Mouse (Mus musculus) kidney, adult 2 months (tissue): ENCODE measurements around the gene Npas4. TPM values are rescaled to one million over a fixed set of nuclear protein-coding genes. Genes with fewer than 3 reads are reported as not detected.

Source experiments
- DNase-seq: peaks from one replicate; pipeline ENCODE4 v3.0.0; 2021
- H3K27ac ChIP-seq: fragments of 200-500 bp; 2 replicates; pipeline ENCODE4 v1.5.1; 2012; ENCODE audit warnings: low read depth, low read length, control low read depth, inconsistent platforms; ENCODE audit not compliant: insufficient read depth
- H3K27me3 ChIP-seq: fragments of 200-500 bp; replicated peaks from 2 replicates; pipeline ENCODE4 v1.6.1; 2012; ENCODE audit warnings: mild to moderate bottlenecking, moderate library complexity, low read length, inconsistent platforms; ENCODE audit not compliant: control insufficient read depth, insufficient read depth
- H3K36me3 ChIP-seq: fragments of 200-500 bp; 2 replicates; pipeline ENCODE4 v1.6.1; 2012; ENCODE audit warnings: mild to moderate bottlenecking, moderate library complexity, low read length, inconsistent platforms; ENCODE audit not compliant: control insufficient read depth, insufficient read depth
- H3K4me1 ChIP-seq: fragments of 200-500 bp; 2 replicates; pipeline ENCODE4 v1.6.1; 2011; ENCODE audit warnings: low read length; ENCODE audit not compliant: control insufficient read depth, insufficient read depth
- H3K4me3 ChIP-seq: fragments of 200-500 bp; 2 replicates; pipeline ENCODE4 v1.5.1; 2011; ENCODE audit warnings: mild to moderate bottlenecking, low read depth, low read length, control low read depth; ENCODE audit not compliant: insufficient read depth
- CTCF ChIP-seq: fragments of 200-500 bp; conservative IDR thresholded peaks from 2 replicates; pipeline ENCODE4 v1.5.1; 2011; ENCODE audit warnings: low read depth, mild to moderate bottlenecking, control low read depth, low read length, moderate library complexity, mixed read lengths; ENCODE audit not compliant: insufficient read depth, insufficient read length
- POLR2A ChIP-seq: fragments of 200-500 bp; IDR thresholded peaks from one replicate; pipeline ENCODE4 v1.6.1; 2011; ENCODE audit warnings: low read depth, low read length, control low read depth
- WGBS: fragments of 180-500 bp; shearing (Covaris S2); methylation state at CpG from one replicate; pipeline ENCODE4 v1.1.7; 2018; 5-methylcytosine and 5-hydroxymethylcytosine counted together
- polyA plus RNA-seq: library from polyadenylated mRNA; depleted of rRNA; stranded (reverse); fragments of >200 nt; gene quantifications from 2 replicates; pipeline ENCODE4 v1.2.3, GENCODE M21; 2012

The Npas4 gene
- polyA plus RNA-seq, 1 experiment: 0.05 TPM

DNA sequence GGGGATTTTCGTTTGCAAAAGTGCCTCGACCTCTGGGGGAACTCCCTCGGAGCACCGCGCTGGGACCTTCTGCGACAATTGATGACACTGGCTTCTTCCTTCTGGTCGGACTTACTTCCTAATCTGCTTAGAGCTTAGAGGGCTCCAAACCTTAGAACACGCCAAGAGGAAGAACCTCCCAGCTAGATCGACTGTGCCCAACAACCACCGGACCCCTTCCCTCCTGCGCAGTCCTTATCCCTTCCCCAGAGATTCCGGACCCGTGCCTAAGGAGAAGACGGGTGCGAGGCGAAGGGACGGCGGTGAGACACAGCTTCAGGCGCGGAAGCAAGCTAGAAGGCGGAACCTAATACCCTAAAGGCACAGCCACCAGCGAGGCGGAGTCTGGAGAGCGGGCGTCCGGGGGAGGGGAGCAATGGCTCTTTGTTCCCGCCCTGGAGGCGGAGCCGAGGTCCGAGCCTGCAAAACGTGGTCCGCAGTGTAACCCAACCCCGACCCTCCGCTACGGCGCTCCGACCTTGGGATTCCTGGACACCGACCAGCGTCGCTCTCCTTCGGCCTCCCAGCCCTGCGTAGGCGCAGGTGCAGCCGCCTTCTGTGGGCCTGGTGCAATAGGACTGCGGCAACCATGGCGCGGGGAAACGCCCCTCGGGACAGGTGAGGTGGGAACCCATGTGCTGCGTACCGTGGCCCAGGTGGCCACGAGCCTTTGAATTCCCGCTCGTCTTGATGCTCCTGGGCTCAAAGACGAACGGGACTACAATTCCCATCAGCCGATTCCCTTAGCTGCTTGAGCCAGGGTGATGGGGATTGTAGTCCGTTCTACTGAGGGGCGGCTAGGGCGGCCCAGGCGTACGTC is 33.7 kb upstream of the Npas4 start, which contains the start of gene Slc29a2:
Gene Slc29a2, plus strand, starts transcription at position 240 of the 859 bp plus-strand sequence.
- Histone ChIP-seq H3K4me1 (no peaks in the 10 kb centered on the region), H3K4me3 (peak within 1 kb of the TSS; percentile 98), H3K27me3 (no peaks in the 10 kb centered on the region), H3K27ac (peak within 1 kb of the TSS; percentile 91), H3K36me3 (no peaks in the 10 kb centered on the region)
- TF ChIP-seq POLR2A: peak; percentile 85
- TF ChIP-seq CTCF: no peak
- DNase-seq: peak; percentile 96
- under 1% methylated on average over 62 of the region's 62 CpGs for WGBS

GRCm38 (mm10) chr19:5021416-5021815 is 31.3 kb upstream of the Npas4 start:
- WGBS: 74% methylated on average over 2 of the region's 2 CpGs
- no peaks in the 10 kb centered on the region for H3K27me3 ChIP-seq
- H3K27ac ChIP-seq: no peak overlapping the region
- H3K4me3 ChIP-seq: no peak overlapping the region
- DNase-seq: no peak
- peaks cover 1% of the 10 kb centered on the region; the same call in 1 of the 2 replicates for H3K4me1 ChIP-seq
- no peaks in the 10 kb centered on the region for H3K36me3 ChIP-seq
- TF ChIP-seq CTCF (no peak), POLR2A (no peak)

DNA sequence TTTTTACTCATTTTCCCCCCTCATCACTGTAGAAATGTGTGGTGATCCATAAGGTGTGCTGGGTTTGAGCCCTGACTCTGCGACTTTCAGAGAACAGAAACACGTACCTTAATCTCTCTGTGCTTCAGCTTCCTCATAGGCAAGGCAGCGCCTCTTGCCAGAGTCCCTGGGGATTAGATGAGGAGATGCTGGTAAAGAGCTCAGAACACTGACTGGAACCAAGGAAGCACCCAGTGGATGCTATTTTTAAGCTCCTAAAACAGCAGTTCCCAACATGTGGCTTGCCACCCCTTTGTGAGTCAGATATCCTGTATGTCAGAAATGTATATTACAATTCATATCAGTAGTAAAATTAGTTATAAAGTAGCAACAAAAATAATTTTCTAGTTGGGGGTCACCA is 28.1 kb upstream of the Npas4 start:
- no peak for TF ChIP-seq CTCF
- no peak for TF ChIP-seq POLR2A
- no peak for DNase-seq
- no peaks in the 10 kb centered on the region for H3K36me3 ChIP-seq
- H3K4me3 ChIP-seq: no peak overlapping the region
- 89% methylated on average over 3 of the region's 3 CpGs for WGBS
- no peaks in the 10 kb centered on the region for H3K27me3 ChIP-seq
- H3K27ac ChIP-seq: no peak overlapping the region
- peaks cover 7% of the 10 kb centered on the region for H3K4me1 ChIP-seq

DNA sequence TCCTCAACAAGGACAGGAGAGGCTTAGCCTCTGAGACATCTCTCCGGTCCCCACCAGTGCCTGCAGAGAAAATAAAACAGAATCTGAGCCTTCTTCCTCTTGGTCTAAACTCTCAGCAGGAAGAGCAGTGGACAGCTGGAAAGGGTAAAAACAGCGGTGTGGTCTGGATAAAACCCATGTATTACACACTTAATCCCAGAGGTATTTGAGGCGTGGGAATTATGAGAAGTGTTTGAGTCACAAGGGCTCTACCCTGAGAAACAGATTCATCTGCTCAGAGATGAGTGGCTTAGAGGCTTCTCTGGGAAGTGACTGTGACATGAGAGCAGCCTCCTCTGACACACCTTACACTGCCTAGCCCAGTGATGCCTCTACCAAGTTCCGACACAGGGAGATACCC is 27.5 kb upstream of the Npas4 start:
- H3K27me3 ChIP-seq: no peaks in the 10 kb centered on the region
- H3K36me3 ChIP-seq: no peaks in the 10 kb centered on the region
- H3K4me3 ChIP-seq: no peak overlapping the region
- H3K27ac ChIP-seq: no peak overlapping the region
- no peak for DNase-seq
- H3K4me1 ChIP-seq: peaks cover 7% of the 10 kb centered on the region
- 86% methylated on average over 4 of the region's 4 CpGs for WGBS
- TF ChIP-seq POLR2A: no peak
- no peak for TF ChIP-seq CTCF

- TF ChIP-seq POLR2A (no peak), CTCF (peak; percentile 79)
- Histone ChIP-seq H3K27ac (peak overlapping the region; percentile 86; the same call in 1 of the 2 replicates), H3K27me3 (no peaks in the 10 kb centered on the region), H3K36me3 (no peaks in the 10 kb centered on the region), H3K4me1 (peaks cover 7% of the 10 kb centered on the region), H3K4me3 (no peak overlapping the region)
- DNase-seq: peak; percentile 71
- 19% methylated on average over 12 of the region's 12 CpGs for WGBS
Observed at GRCm38 (mm10) chr19:5016782-5017181, 26.7 kb upstream of the Npas4 start.

DNA sequence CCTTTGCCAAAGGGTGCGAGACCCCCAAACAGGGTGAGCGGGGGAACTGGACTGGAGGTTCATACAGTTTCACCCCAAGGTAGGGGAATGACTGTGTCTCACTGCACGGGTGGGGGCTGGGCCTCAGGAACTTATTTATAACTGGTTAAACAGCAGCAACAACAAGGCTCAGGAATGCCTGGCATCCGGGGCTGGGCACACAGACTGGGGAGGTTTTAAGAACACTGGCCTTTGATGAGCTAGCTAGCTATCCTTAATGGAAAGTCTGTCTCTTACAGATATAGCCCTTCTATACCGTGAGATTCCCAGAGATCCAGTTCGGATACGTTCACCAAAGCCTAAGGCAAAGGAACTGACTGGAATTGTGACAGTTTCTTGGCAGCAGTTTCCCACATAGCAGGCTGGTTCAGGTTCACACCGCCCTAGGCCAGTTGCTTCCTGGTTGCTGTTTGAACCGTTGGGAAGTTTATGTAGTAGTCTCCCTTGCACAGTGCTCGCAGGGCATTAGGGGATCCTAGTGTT is 26.2 kb upstream of the Npas4 start:
- no peak for TF ChIP-seq CTCF
- no peak for TF ChIP-seq POLR2A
- peak; percentile 73 for DNase-seq
- Histone ChIP-seq H3K4me1 (peaks cover 7% of the 10 kb centered on the region), H3K4me3 (no peak overlapping the region), H3K27ac (peak overlapping the region; percentile 86), H3K36me3 (no peaks in the 10 kb centered on the region), H3K27me3 (no peaks in the 10 kb centered on the region)
- 14% methylated on average over 10 of the region's 10 CpGs for WGBS

DNA sequence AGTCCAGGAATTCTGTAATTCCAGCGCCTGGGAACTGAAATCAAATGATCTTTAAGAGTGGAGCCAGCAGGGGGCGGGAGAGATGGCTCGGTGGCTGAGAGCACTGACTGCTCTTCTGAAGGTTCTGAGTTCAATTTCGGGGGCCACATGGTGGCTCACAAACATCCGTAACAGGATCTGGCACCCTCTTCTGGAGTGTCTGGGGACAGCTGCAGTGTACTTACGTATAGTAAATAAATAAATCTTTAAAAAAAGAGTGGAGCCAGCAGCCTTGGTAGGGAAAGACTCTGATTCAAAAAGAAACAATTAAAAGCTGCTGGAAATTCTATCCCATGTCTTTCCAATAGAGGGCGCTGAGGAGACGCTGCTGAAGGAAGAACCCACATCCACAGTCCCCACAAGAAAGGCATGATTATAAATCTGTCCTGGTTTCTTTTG is 24.9 kb upstream of the Npas4 start:
- no peak for TF ChIP-seq POLR2A
- TF ChIP-seq CTCF: peak; percentile 54
- WGBS: 14% methylated on average over 8 of the region's 8 CpGs
- Histone ChIP-seq H3K4me1 (peaks cover 7% of the 10 kb centered on the region), H3K4me3 (no peak overlapping the region), H3K36me3 (no peaks in the 10 kb centered on the region), H3K27me3 (no peaks in the 10 kb centered on the region), H3K27ac (no peak overlapping the region)
- DNase-seq: peak; percentile 53
